Mouse (Mus musculus) induced T-regulatory cell, adult 2 months (primary cell): ENCODE measurements around the gene Trpv4.
A peak's percentile ranks its signal among the peaks of the same experiment; 100 is the strongest.

Experiments used
- DNase-seq: peaks from one replicate; pipeline ENCODE4 v3.0.0-alpha.2; 2012; ENCODE audit warnings: low read depth

Gene Trpv4

GRCm38 (mm10) chr5:114618851-114619250, 39.4 kb downstream of the Trpv4 start:
- peak; percentile 87 for DNase-seq

- DNase-seq = no peak
Observed at GRCm38 (mm10) chr5:114617809-114618208, 40.4 kb downstream of the Trpv4 start.

GRCm38 (mm10) chr5:114616336-114617061, 41.7 kb downstream of the Trpv4 start:
- peak; percentile 33 for DNase-seq

GRCm38 (mm10) chr5:114614863-114615262, 43.4 kb downstream of the Trpv4 start:
- DNase-seq = no peak

DNA sequence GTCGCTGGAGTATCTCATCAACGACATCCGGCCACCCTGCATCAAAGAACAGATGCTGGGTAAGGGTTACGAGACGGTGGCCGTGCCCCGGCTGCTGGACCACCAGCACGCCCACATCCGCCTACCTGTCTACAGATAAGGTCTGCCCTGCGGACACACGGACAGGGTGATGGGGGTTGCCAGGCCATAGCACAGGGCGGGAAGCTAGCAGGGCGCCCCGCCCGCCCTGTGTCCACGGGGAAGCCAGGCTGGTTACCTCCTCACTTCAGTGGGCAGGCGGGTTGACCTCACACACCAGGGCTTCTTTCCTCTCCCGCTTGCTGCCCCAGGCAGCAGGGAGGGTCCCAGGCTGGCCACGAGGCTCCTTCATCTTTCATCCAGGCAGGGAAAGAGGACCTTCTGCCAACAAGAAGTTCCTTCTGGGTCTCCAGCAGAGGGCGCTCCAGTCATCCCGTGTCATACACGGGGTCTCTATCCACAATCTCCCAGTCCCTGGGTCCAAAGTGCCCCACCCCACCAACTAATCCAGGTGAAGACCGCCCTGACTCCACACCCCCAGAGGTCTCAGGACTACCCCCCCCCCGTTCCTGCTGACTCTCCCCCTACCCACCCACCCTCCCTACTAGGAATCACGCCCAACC, 46.1 kb downstream of the Trpv4 start:
- DNase-seq = peak; percentile 54

- DNase-seq = no peak
Observed at GRCm38 (mm10) chr5:114611256-114611655, 47.0 kb downstream of the Trpv4 start.

DNA sequence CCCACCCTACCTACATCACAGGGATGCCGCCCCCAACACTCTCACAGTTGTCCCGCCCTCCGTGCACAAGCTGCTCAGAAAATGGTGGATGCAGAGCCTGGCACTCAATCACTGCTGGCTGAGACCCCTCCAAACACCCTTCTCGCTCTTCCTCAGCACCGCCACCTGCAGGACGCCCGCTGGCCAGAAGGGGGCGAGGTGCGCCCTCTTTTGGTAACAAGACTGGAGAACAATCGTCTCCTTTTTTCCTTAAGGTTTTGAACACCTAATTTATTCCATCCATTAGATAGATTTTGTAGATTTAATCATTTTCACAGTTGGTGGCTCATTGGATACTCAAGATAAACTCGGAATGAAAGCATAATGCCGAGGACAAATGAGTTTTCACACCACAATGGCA, 49.7 kb downstream of the Trpv4 start:
- peak; percentile 67 for DNase-seq

DNA sequence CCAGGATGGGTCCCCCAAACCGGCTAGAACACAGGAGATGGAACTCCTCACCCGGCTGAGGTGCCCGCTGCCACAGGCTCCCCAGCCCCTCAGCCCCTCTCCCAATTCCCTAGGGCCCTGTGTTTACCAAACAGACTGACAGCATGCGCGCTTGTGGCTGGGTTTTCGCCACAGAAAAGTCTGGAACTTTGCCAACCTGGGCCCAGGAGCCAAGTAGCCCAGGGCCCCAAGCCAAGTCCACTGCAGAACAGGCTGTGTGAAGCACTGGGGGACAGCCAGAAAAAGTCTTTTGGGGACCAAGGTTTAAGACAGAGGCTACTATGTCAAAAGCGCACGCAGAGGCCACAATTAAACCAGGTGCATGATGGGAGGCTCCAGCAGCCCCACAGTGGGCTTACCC, 50.6 kb downstream of the Trpv4 start:
- no peak for DNase-seq

DNA sequence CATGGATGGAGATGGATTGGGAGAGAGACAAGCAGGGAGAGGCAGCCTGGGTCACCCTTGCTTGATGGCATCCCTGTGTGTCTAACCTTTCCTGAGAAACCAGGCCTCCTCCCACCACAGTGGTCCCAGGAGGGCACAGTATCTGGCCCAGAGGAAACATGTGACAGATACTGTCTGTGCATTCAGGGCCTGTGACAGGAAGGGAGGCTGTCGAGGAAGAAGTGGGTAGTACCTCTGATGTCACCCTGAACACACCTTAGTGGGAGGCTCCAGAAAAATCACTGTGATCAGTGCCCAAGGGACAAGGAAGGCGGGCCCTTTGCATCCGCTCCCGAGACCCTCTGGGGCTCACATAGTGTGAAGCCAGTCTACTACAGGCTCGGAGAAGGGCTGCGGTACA, 52.2 kb downstream of the Trpv4 start:
- no peak for DNase-seq

- DNase-seq = no peak
Observed at GRCm38 (mm10) chr5:114604781-114605290, 53.4 kb downstream of the Trpv4 start.

GRCm38 (mm10) chr5:114603975-114604374, 54.2 kb downstream of the Trpv4 start:
- DNase-seq = peak; percentile 56

- DNase-seq = no peak
Observed at GRCm38 (mm10) chr5:114602012-114602411, 56.2 kb downstream of the Trpv4 start.

DNA sequence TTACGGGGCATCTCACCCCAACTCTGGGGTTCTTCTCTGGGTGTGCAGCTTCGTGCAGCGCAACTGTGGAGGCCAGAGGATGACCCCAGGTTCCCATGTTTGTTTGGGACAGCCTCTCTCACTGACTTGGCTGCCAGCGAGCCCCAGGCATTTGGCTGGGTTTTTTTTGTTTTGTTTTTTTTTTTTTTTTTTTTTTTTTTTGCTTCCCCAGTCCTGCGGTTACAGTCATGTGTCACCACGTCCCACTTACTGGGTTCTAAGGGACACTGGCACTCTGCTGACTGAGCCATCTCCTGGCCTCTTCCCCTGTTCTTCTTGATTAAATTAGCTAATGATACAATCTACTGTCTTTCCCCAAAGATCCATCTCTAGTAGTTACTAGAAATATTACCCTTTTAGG, 60.6 kb downstream of the Trpv4 start:
- no peak for DNase-seq

GRCm38 (mm10) chr5:114597222-114597621, 61.0 kb downstream of the Trpv4 start:
- no peak for DNase-seq

DNA sequence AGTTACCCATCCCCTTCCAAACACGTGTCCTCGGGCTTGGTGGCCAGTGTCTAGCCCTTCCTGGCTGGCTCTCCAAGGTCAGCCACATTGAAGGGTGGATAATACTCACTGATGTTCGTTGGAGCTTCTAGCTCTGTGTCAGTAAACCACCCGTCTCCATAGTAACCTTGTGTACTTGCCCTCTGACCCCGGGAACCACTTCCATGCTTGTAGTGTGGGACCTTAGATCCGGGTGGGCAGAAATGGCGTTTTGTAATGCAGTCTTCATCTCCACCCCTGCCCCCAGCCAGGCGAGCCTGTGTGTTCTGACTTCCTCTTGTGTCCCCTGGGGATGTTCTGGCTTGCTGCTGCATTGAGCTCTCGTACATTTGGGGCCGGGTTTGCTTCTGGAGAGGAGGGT, 61.6 kb downstream of the Trpv4 start:
- DNase-seq = no peak

DNA sequence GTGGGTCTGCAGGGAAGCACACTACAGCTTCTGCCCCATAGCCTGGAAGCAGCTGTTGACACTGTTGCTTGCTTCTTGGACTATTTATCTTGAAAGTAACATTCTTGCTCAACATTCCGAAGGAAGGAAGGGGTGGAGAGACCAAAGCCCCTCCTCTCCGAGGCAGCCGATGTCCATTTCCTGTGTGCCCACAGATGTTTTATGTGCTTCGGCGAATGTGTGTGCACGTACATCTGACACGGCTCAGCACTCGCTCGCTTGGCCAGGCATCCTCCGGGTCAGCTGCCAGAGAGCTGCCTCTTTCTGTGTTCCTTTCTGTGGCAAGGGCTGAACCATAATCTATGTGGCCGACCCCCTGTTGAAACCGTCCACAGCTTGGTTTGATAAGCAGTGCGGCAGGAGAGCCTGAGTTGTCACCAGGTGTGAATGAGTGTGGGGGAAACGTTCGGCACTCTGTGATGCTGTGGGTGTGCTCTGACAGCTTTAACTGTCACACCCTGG, 63.4 kb downstream of the Trpv4 start:
- DNase-seq = peak; percentile 54

DNA sequence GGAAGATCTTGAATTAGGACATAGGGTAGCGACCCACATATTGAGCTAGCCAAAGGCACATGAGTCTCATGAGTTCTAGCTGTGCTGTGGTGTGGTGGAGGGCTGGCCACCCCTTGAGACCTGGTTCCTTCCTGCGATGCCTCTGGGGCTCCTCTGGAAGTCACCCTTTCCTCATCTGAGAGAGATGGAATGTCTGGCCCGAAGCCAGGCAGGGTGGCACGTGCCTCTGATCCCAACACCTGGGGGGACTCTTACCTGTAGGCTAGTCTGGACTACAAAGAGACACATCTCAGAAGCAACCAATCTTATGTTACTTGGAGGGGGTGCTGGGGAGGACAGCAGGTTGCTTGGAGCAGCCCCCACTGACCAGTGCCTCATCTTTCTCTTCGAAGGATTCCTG, 64.3 kb downstream of the Trpv4 start:
- DNase-seq = no peak

- no peak for DNase-seq
Observed at GRCm38 (mm10) chr5:114593161-114593821, 64.9 kb downstream of the Trpv4 start.

DNA sequence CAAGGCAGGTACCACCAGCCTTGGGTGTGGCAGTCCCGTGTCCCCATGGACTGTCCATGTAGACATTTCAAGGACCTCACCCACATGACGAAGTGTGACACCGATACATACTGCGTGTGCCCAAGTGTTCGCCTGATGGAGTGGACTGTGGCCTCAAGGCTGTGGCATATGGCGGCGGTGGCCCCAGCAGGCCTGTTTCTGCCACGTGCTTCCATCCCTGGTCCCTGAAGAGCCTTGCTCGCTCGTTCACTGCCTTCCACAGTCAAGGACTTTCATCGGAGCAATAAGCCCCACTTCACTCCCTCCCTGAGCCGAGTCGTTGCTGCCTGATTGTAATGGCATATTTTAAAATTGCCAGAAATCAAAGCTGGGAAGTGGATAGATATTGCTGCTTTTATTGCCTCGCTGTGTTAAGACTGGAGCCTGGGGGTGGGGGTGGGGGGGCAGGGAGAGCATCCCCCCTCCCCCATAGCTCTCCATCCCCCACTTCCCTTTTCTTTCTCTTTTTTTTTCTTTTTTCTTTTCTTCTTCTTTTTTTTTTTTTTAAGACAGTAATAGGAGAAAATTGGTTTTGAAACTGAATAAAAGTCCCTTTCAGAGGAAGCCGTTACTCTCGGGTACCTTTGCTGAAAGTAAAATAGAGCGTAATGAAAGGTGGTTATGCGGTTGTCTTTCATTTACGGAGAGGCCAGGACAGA, 65.6 kb downstream of the Trpv4 start:
- no peak for DNase-seq

DNA sequence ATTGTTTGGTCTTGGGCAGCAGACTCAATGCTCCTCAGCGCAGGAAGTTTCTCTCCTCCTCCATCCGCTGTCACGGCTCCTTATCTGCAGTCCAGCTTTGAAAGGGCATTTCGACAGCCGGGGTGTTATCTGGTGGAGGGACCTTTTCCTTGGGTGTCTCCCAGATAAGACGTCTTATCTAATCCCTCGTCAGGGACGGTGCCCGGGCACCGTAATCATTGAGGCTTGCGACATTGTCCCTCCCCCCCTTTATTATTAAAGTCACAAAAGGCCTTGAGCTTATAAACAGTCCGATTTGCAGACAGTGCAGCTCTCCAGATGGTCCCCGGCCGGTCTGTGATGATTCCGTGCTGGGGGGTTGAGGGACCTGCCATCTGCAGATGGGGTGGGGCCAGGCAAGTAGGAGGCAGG, 67.1 kb downstream of the Trpv4 start:
- no peak for DNase-seq

DNA sequence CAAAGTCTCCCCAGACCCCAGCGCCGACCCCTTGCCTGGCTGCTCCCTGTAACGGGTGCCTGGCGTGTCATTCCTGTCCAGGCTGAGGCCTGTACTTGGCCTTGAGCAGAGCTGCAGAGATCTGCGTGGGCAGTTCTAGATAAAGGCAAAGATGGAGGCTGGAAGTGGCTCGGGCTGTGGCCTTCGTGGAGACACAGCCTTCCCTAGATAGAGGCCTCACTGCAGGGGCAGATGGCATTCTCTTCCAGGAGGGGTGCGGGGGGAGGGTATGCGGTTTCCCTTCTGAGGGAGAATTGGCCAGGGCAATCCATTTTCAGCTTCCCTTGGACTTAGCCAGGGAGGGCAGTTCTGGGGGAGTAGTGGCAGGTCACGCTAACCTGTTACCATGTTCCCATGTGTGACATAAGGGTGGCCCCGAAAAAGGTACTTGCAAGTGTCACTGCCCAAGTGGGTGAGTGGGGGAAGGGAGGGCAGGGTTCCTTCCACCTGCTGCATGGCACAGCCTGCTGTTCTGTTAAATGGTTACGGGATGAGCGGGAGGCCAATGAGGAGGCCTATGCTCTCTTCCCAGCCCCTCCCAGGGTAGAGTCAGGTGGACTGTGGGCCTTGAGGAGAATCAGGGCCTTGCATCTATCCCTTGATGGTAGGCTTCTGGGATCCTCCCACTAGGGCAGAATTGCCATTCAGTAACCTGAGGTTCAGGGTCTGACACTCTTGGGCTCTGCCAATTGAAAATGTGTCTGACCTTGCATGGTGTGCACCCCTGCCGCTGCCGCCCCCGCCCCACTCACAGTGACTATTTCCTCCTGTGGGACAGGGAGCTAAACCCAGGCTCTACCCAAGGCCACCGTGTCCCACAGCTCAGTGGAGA, 67.9 kb downstream of the Trpv4 start:
- no peak for DNase-seq
